Mouse (Mus musculus) stomach, embryonic 16.5 days (tissue): ENCODE data around the gene Gjb3. TPM values are rescaled to one million over a fixed set of nuclear protein-coding genes. Genes with fewer than 3 reads are reported as not detected.

Experiments
- ATAC-seq: fragments of 200-750 bp; cut with Nextera tagmentation; 2 replicates; pipeline ENCODE4 v1.8.0; 2017; ENCODE audit warnings: moderate number of reproducible peaks, moderate TSS enrichment; ENCODE audit not compliant: insufficient read depth, low FRiP score
- H3K27ac ChIP-seq: fragments of 300-500 bp; sonication (generic); 2 replicates; pipeline ENCODE4 v1.5.1; 2014; ENCODE audit warnings: low read length
- H3K27me3 ChIP-seq: fragments of 300-500 bp; sonication (generic); 2 replicates; pipeline ENCODE4 v1.6.1; 2014; ENCODE audit warnings: low read length, control low read depth, mixed read lengths; ENCODE audit not compliant: control insufficient read depth, insufficient read depth
- H3K36me3 ChIP-seq: fragments of 300-500 bp; sonication (generic); 2 replicates; pipeline ENCODE4 v1.6.1; 2014; ENCODE audit warnings: low read length; ENCODE audit not compliant: control insufficient read depth, insufficient read depth
- H3K4me1 ChIP-seq: fragments of 300-500 bp; sonication (generic); 2 replicates; pipeline ENCODE4 v1.6.1; 2014; ENCODE audit warnings: low read length, control low read depth, mixed read lengths; ENCODE audit not compliant: control insufficient read depth, insufficient read depth
- H3K4me2 ChIP-seq: fragments of 300-500 bp; sonication (generic); 2 replicates; pipeline ENCODE4 v1.6.1; 2014; ENCODE audit warnings: low read depth, low read length, mixed read lengths
- H3K4me3 ChIP-seq: fragments of 300-500 bp; sonication (generic); replicated peaks from 2 replicates; pipeline ENCODE4 v1.5.1; 2014; ENCODE audit warnings: mild to moderate bottlenecking, low read length
- H3K9ac ChIP-seq: fragments of 300-500 bp; sonication (generic); 2 replicates; pipeline ENCODE4 v1.6.1; 2014; ENCODE audit warnings: low read length
- H3K9me3 ChIP-seq: fragments of 300-500 bp; sonication (generic); replicated peaks from 2 replicates; pipeline ENCODE4 v1.6.1; 2016; ENCODE audit warnings: low read length, control low read depth; ENCODE audit not compliant: control insufficient read depth
- WGBS: fragments of 180-500 bp; shearing (Covaris S2); extraction: QIAGEN DNeasy Blood & Tissue Kit; methylation state at CpG from one replicate; pipeline ENCODE4 v1.1.7; 2014; 5-methylcytosine and 5-hydroxymethylcytosine counted together
- polyA plus RNA-seq: library from polyadenylated mRNA; unstranded; fragments of >200 nt; fragmentation: Nextera tagmentation; extraction: Ambion mirVana; gene quantifications from 2 replicates; pipeline ENCODE4 v1.2.1, GENCODE M21; 2015

Gene Gjb3
- 7.0 and 9.8 TPM in 2 replicates for polyA plus RNA-seq

GRCm38 (mm10) chr4:127330181-127331100 is at the start of gene Gjb3:
Gene Gjb3, minus strand, starts transcription at chr4:127330844.
- Histone ChIP-seq H3K27ac (peak within 1 kb of the TSS; percentile 29; the same call in 1 of the 2 replicates), H3K4me3 (peak within 1 kb of the TSS; percentile 38), H3K4me1 (peaks cover 13% of the 10 kb centered on the region; the same call in 1 of the 2 replicates), H3K27me3 (peaks cover 36% of the 10 kb centered on the region), H3K36me3 (no peaks in the 10 kb centered on the region), H3K9ac (peak within 1 kb of the TSS; percentile 55), H3K9me3 (no peaks in the 10 kb centered on the region), H3K4me2 (peak within 1 kb of the TSS; percentile 41)
- WGBS, result 2% methylated on average over 48 of the region's 49 CpGs
- ATAC-seq, result no peak

GRCm38 (mm10) chr4:127377344-127377743 is 46.7 kb upstream of the Gjb3 start:
- Histone ChIP-seq H3K4me3 (no peak overlapping the region), H3K4me2 (no peak overlapping the region), H3K27me3 (no peaks in the 10 kb centered on the region), H3K36me3 (no peaks in the 10 kb centered on the region), H3K27ac (no peak overlapping the region), H3K9ac (no peak overlapping the region), H3K9me3 (no peaks in the 10 kb centered on the region), H3K4me1 (no peaks in the 10 kb centered on the region)
- WGBS, result 34% methylated on average over 4 of the region's 4 CpGs
- no peak for ATAC-seq

DNA sequence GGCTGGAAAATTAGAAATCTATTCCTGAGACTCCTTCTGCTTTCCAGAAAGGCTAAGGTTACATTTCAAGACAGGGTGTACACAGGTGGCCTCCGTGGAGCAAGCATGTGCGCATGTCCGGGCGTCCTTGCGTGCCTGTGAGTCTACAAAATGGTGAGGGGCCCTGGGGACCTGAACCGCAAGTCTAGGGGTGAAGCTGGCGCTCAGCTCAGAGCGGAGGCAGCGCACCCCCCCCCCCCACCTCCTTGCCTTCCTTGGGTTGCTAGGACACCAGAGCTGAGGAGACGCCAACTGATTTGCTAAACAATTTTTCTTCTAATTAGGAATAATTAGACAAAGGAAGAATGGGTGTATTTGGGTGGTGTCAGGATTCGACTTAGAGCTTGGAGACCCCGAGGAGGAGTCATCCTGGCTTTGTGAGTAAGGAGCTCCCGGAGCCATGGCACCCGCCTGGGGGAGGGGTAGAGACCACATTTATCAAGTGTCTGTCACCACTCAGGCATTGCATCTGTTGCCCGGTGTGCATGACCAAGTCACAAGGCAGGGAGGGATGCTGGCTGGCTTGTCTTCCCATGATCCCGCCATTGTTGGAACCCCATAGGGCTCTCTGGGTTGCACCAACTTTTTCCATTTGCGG is 45.0 kb upstream of the Gjb3 start:
- H3K9ac ChIP-seq, result no peak overlapping the region
- H3K4me1 ChIP-seq, result peaks cover 6% of the 10 kb centered on the region; the same call in 1 of the 2 replicates
- H3K4me2 ChIP-seq, result no peak overlapping the region
- no peaks in the 10 kb centered on the region for H3K27me3 ChIP-seq
- no peaks in the 10 kb centered on the region for H3K36me3 ChIP-seq
- no peak overlapping the region for H3K4me3 ChIP-seq
- no peak overlapping the region for H3K27ac ChIP-seq
- ATAC-seq, result no peak
- 83% methylated on average over 17 of the region's 17 CpGs for WGBS
- H3K9me3 ChIP-seq, result no peaks in the 10 kb centered on the region

GRCm38 (mm10) chr4:127374645-127375044 is 44.0 kb upstream of the Gjb3 start:
- Histone ChIP-seq H3K4me3 (no peak overlapping the region), H3K9me3 (no peaks in the 10 kb centered on the region), H3K27ac (no peak overlapping the region), H3K4me2 (no peak overlapping the region), H3K4me1 (peaks cover 6% of the 10 kb centered on the region; the same call in 1 of the 2 replicates), H3K9ac (no peak overlapping the region), H3K36me3 (no peaks in the 10 kb centered on the region), H3K27me3 (no peaks in the 10 kb centered on the region)
- ATAC-seq, result no peak
- WGBS, result 88% methylated on average over 4 of the region's 4 CpGs

DNA sequence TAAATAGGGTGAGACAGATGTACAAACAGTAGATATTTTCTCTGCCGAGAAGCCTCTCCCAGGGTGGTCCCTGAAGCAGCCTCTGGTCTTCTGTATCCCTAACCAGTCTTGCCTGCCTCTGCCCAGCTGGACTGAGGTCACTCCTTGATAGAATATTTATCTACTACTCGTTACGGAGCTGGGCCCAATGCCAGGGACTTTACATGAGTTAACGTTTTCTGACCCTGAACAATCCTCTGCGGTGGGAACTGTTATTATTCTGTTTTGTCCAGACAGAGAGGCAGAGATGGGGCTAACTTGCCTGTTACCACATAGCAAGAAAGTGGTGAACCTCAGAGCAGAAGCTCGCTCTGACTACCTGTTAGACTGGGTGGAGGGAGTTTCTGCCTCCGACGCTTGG is 42.8 kb upstream of the Gjb3 start:
- ATAC-seq, result no peak
- Histone ChIP-seq H3K4me2 (no peak overlapping the region), H3K9ac (no peak overlapping the region), H3K36me3 (no peaks in the 10 kb centered on the region), H3K4me3 (no peak overlapping the region), H3K27ac (no peak overlapping the region), H3K27me3 (no peaks in the 10 kb centered on the region), H3K9me3 (no peaks in the 10 kb centered on the region), H3K4me1 (peaks cover 6% of the 10 kb centered on the region; the same call in 1 of the 2 replicates)
- WGBS, result 28% methylated on average over 8 of the region's 8 CpGs

DNA sequence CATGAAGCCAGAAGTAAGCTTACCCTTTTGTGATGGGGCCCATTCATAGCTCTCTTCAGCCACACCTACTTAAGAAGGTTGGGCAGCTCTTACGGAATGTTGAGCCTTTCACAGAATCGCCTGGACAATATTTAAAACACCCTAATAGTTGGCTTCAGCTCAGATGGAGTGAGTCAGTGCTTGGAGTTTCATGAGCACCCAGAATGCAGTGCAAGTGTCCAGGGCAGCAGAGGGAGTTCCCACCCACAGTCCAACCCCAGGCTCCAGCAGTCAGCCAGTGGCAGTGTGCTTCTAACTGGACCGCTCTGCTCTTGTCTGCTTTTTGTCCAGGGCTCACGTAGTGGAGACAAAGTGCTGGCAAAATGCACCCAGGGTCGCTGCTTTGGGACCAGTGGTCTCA is 40.9 kb upstream of the Gjb3 start:
- 45% methylated on average over 5 of the region's 5 CpGs for WGBS
- no peaks in the 10 kb centered on the region for H3K9me3 ChIP-seq
- H3K36me3 ChIP-seq, result no peaks in the 10 kb centered on the region
- H3K9ac ChIP-seq, result no peak overlapping the region
- no peak overlapping the region for H3K4me2 ChIP-seq
- no peaks in the 10 kb centered on the region for H3K27me3 ChIP-seq
- H3K4me1 ChIP-seq, result peaks cover 6% of the 10 kb centered on the region; the same call in 1 of the 2 replicates
- H3K4me3 ChIP-seq, result no peak overlapping the region
- peak; percentile 72; the same call in 1 of the 2 replicates for ATAC-seq
- peak overlapping the region; percentile 40; the same call in 1 of the 2 replicates for H3K27ac ChIP-seq

- Histone ChIP-seq H3K36me3 (no peaks in the 10 kb centered on the region), H3K4me1 (peaks cover 6% of the 10 kb centered on the region; the same call in 1 of the 2 replicates), H3K9me3 (no peaks in the 10 kb centered on the region), H3K4me2 (no peak overlapping the region), H3K4me3 (no peak overlapping the region), H3K27me3 (no peaks in the 10 kb centered on the region), H3K9ac (no peak overlapping the region), H3K27ac (no peak overlapping the region)
- WGBS, result 63% methylated on average over 2 of the region's 2 CpGs
- ATAC-seq, result no peak
These were observed 39.8 kb upstream of the Gjb3 start for GRCm38 (mm10) chr4:127370447-127370846.

- Histone ChIP-seq H3K27ac (no peak overlapping the region), H3K36me3 (no peaks in the 10 kb centered on the region), H3K27me3 (no peaks in the 10 kb centered on the region), H3K4me3 (no peak overlapping the region), H3K9ac (no peak overlapping the region), H3K4me2 (no peak overlapping the region), H3K9me3 (no peaks in the 10 kb centered on the region), H3K4me1 (peaks cover 6% of the 10 kb centered on the region; the same call in 1 of the 2 replicates)
- no peak for ATAC-seq
- 28% methylated on average over 13 of the region's 13 CpGs for WGBS
These were observed 37.8 kb upstream of the Gjb3 start for GRCm38 (mm10) chr4:127368379-127368973.
